12 mouse cellular contexts compared by ENCODE assay signal in genomic region chr2:131344449-131344848, GRCm38 (mm10). TPM values are rescaled to one million over a fixed set of nuclear protein-coding genes. Genes with fewer than 3 reads are reported as not detected.
DNase-seq lines count a peak whose midpoint lies in the region; ATAC-seq and TF ChIP-seq lines count a peak whose summit lies in the region.
"Had no signal": no experiment of that assay in that cellular context is flagged by ENCODE, and none has a peak within 500 bp of the region (broad histone marks: within the 10 kb centered on the region; RNA-seq: fewer than 3 reads in every experiment).

No protein-coding gene starts in this region.

- H3K36me3 ChIP-seq in lung, postnatal 0 days (ENCODE audit: insufficient read depth, low read length), result no peaks in the 10 kb centered on the region
- H3K36me3 ChIP-seq: forebrain, embryonic 15.5 days; neural tube, embryonic 15.5 days had no signal

- no peak for TF ChIP-seq EP300 in lung, postnatal 0 days (IDR thresholded peaks at IDR 0.05)

- DNase-seq in heart, adult 18-20 months, result peak; percentile 57 to 75
- no peak for DNase-seq in heart, postnatal 4 days
- DNase-seq in lung, postnatal 0 days (ENCODE audit: low spot score), result no peak
- no peak for DNase-seq in lung, postnatal 4 days
- DNase-seq in gastrocnemius, adult 2 months, result peak; percentile 79
- DNase-seq in lung, postnatal 36 days, result peak; percentile 32
- DNase-seq in thymus, postnatal 4 days, result no peak
- DNase-seq: embryo, embryonic 11 days had no signal

- no peak overlapping the region for H3K27ac ChIP-seq in lung, postnatal 0 days (ENCODE audit: low read length)
- H3K27ac ChIP-seq in gastrocnemius, adult 2 months, result peak overlapping the region; percentile 20; the same call in 1 of the 2 replicates
- H3K27ac ChIP-seq: forebrain, embryonic 15.5 days; hindbrain, embryonic 14.5 days; neural tube, embryonic 15.5 days had no signal

- peak; percentile 28; the same call in 1 of the 2 replicates for ATAC-seq in lung, postnatal 0 days
- no peak for ATAC-seq in megakaryocyte, adult 5-6 weeks (ENCODE audit: poor library complexity, severe bottlenecking)
- ATAC-seq: forebrain, embryonic 15.5 days had no signal

- no peak overlapping the region for H3K9ac ChIP-seq in lung, postnatal 0 days (replicated peaks; ENCODE audit: low read depth)
- H3K9ac ChIP-seq: forebrain, embryonic 15.5 days; hindbrain, embryonic 14.5 days; neural tube, embryonic 15.5 days had no signal

- no peak overlapping the region for H3K4me3 ChIP-seq in lung, postnatal 0 days (ENCODE audit: low read depth, low read length)
- H3K4me3 ChIP-seq in gastrocnemius, adult 2 months, result no peak overlapping the region
- H3K4me3 ChIP-seq: forebrain, embryonic 15.5 days; neural tube, embryonic 15.5 days had no signal

- no peak for TF ChIP-seq CTCF in lung, postnatal 0 days (IDR thresholded peaks at IDR 0.05)
- TF ChIP-seq CTCF in gastrocnemius, adult 2 months (IDR thresholded peaks at IDR 0.05), result no peak

- no peaks in the 10 kb centered on the region for H3K27me3 ChIP-seq in lung, postnatal 0 days (replicated peaks; ENCODE audit: insufficient read depth, low read length)
- H3K27me3 ChIP-seq: forebrain, embryonic 15.5 days; neural tube, embryonic 15.5 days had no signal

- no peak overlapping the region for H3K4me2 ChIP-seq in lung, postnatal 0 days (replicated peaks; ENCODE audit: low read depth, low read length)
- H3K4me2 ChIP-seq: forebrain, embryonic 15.5 days; hindbrain, embryonic 14.5 days; neural tube, embryonic 15.5 days had no signal

- H3K4me1 ChIP-seq in lung, postnatal 0 days (ENCODE audit: insufficient read depth, low read depth, low read length), result no peaks in the 10 kb centered on the region

- no peaks in the 10 kb centered on the region for H3K9me3 ChIP-seq in lung, postnatal 0 days (ENCODE audit: low read length)
- H3K9me3 ChIP-seq: forebrain, embryonic 15.5 days; neural tube, embryonic 15.5 days had no signal

- intact Hi-C loops in gastrocnemius, adult 2 months (cut with DNase I), result loop anchor here (5.0 kb wide), 1 partner anchor 42 kb away; no protein-coding TSS in a partner anchor

- WGBS in lung, postnatal 0 days, result 68% methylated on average over 3 of the region's 3 CpGs

RNA-seq across cellular contexts. Expression of gene Rnf24, which starts 8.2 kb away (rescaled TPM):
- total RNA-seq in heart, adult 18-20 months (2021), result 1 to 10 TPM; 3.9 to 4.1 TPM
- total RNA-seq in heart, postnatal 4 days (2021), result 1 to 10 TPM; 8.0 to 9.0 TPM
- polyA plus RNA-seq in lung, postnatal 0 days (2015; fragmentation: Nextera tagmentation; extraction: Ambion mirVana), result 1.3 and 1.6 TPM in 2 replicates
- total RNA-seq in gastrocnemius, adult 2 months (2021), result 1 to 10 TPM; 1.5 to 1.7 TPM
- 3.6 and 4.0 TPM in 2 replicates for total RNA-seq in megakaryocyte, adult 5-6 weeks (2015)
- total RNA-seq in megakaryocyte, adult 5-6 weeks (2017), result 1.8 and 3.9 TPM in 2 replicates

Comparison
In these comparisons a context has a peak if more than half of its experiments do, and no peak if none do; other contexts are left out.
1. DNase-seq: peak in heart, adult 18-20 months (2 of 2), gastrocnemius, adult 2 months (single experiment) and lung, postnatal 36 days (single experiment); none in heart, postnatal 4 days (single experiment), lung, postnatal 0 days (single experiment), lung, postnatal 4 days (0 of 2) and thymus, postnatal 4 days (single experiment).